Mouse (Mus musculus) frontal cortex, postnatal 10 days (tissue): ENCODE data around the gene Olfr119.
"Not testable (repeated sequence)": the region's sequence is repeated elsewhere in the genome, so short reads cannot be mapped to it uniquely, and the experiment has no call there.

Experiments used
- DNase-seq, 2 experiments: peaks; one replicate each; pipeline ENCODE4 v3.0.0; 2022; ENCODE audit warnings: low spot score in 2 of 2, mixed read lengths in 1 of 2

The Olfr119 gene

GRCm38 (mm10) chr17:37696264-37696663 lies at the start of gene Olfr119:
Gene Olfr119, plus strand, starts transcription at chr17:37696564.
- not testable (repeated sequence) for DNase-seq

- no peak for DNase-seq
These were observed 32.7 kb upstream of the Olfr119 start, which contains the start of gene Olfr117 for GRCm38 (mm10) chr17:37663682-37664081. Gene Olfr117, minus strand, starts transcription at chr17:37663782.

- no peak for DNase-seq
These were observed 29.7 kb upstream of the Olfr119 start, which contains the start of gene Olfr118 for GRCm38 (mm10) chr17:37666688-37667087. Gene Olfr118, plus strand, starts transcription at chr17:37666988.

GRCm38 (mm10) chr17:37721508-37721907 lies 25.1 kb downstream of the Olfr119 start, which contains the start of gene Olfr120:
Gene Olfr120, plus strand, starts transcription at chr17:37721808.
- no peak for DNase-seq

GRCm38 (mm10) chr17:37738070-37738469 lies 41.7 kb downstream of the Olfr119 start:
- no peak for DNase-seq
